Mouse (Mus musculus): ENCODE results near the gene Adgrl2.

DNA sequence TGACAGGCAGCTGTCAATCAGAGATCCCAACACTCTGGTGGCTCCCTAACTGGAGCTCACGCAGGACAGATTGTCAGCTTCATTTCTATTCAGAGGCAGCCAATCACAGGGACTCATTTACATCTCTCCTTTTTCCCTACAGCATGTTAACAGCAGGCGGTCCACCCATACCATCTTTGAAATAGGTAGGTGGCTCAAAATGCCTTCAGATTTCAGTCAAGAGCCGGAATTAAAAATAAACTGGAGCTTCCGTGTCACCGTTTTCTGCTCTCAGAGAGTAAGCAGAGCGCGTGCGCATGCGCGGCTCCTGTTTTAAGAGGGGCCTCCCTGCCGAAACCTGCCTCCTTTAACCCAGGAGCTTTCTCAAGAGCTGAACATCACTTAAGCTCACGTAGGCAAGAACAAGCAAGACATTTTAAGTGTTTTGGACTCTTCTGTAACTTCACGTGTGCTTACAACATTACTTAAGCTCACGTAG is 67.7 kb downstream of the Adgrl2 start:
- TF ChIP-seq CTCF (IDR thresholded peaks at IDR 0.05; ENCODE audit: low read depth): no peak
- TF ChIP-seq EP300 (IDR thresholded peaks at IDR 0.05; ENCODE audit: low read depth): no peak
